Mouse (Mus musculus) retina, postnatal 7 days (tissue): ENCODE measurements around the gene Adam8.

ENCODE experiments used
- DNase-seq: peaks from one replicate; pipeline ENCODE4 v3.0.0-alpha.2; 2012; ENCODE audit warnings: low read depth, low spot score

Gene Adam8

DNA sequence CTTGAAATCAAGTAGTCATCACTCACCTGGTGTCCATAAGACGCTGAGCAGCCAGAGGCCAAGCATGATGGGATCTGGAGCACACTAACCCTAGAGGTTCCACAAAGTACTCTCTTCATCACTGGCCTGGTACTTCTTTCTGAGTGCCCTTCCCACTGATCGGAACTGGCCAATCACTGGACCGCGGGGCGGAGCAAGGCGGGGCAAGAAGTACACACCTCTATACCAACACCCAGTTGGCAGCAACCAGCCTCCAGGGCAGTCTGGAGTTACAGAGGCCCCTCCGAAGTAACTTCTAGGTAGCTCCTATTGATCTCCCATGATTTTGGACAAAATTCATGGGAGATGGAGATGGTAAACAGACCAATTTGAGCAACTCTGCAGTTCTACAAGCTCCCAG is at the start of gene Adam8:
Adam8 (minus strand) TSS at position 157 of the 400 bp plus-strand sequence.
- DNase-seq, result no peak

DNA sequence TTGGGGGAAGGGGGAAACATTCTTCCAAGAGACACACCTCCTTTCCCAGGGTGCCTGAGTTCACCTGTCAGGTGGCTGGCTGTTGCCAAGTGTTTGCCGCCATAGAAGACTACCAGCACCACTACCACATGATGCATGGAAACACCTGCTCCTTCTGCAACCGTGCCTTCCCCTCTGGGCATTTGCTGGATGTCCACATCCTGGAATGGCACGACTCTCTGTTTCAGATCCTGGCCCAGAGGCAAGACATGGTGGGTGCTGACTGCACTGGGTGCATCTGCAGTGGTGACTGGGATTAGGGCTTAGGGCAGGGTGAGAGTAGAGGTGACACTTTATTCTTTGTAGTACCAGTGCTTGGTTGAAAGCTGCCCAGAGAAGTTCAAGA is 44.8 kb upstream of the Adam8 start:
- no peak for DNase-seq

DNA sequence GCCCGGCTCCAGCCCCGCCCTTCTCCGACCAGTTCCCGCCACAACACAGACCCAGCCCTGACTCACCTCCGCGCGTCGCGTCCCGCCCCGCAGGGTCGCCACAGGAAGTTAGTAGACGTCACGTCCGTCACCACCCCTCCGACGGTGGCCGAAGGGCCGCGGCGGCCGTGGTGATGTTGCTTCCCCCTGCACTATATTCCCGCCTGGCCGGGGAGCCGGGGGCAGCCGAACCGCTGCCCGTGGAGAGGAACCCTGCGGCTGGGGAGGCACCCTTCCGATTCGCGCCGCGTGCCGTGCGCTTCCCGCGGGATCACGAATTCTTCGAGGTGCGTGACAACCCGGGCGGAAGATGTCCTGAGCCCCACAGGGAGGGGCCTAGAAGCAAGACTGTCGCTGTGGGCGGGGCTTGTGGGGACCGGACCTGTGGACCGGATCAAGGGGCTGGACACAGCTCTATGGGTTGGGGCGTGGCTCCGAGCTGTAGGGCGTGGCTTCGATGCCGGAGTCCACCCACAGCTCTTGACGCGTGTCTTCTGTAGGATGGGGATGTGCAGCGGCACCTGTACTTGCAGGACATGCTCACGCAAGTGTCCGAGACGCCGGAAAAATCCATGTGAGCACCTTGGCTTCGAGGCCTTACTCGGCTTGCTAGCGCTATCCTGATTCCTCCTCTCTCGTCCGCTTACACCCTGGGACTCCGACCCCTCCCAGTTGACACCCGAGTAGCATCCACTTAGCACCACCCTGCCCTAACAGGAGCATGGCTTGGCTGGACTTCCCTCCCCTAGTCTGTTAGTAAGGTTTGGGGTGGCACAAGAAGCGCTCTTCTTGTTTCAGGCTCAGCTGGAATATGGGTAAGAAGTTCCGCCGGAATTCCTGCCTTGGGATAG is 44.2 kb upstream of the Adam8 start, which contains the start of the genes Zfp511 and Tubgcp2:
Zfp511 (plus strand) TSS at position 111 of the 890 bp plus-strand sequence.
Tubgcp2 (minus strand) TSS at position 389 of the 890 bp plus-strand sequence.
- peak; percentile 91 for DNase-seq

DNA sequence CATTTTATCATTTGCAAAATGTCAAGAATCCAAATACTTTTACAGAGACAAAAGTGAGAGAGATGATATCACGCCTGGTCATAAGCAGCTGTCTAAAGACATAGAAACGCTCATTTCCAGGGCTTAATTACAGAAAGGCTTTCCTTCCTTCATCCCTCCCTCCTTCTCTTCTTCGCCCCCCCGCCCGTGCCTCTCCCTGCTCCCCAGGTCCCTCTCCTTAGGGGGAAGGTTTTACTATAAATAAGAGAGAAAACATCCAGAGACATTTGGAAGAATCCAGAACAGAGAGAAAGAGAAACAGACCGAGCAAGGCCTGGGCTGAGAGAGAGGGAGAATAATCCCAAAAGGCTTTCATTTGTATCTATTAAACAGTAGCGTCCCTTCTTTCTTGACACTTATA is 43.1 kb upstream of the Adam8 start:
- DNase-seq, result no peak

DNA sequence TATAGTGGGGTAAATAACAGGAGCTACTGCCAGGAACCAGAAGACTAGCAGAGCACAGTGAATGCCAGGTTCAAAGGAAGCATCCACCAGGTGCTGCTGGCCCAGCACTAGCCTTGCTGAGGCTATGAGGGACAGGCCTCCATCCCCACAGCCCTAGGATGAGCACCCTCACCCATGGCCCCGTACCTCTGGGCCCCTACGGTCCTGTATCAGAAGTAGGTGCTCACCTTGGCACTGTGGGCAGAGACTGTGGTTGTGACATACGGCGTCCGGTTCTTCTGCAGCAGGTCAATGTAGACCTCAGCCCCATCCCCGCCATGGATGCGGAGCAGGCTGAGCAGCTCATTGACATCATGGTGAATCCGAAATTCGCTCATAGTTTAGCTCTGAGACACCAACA is 41.0 kb upstream of the Adam8 start:
- no peak for DNase-seq

DNA sequence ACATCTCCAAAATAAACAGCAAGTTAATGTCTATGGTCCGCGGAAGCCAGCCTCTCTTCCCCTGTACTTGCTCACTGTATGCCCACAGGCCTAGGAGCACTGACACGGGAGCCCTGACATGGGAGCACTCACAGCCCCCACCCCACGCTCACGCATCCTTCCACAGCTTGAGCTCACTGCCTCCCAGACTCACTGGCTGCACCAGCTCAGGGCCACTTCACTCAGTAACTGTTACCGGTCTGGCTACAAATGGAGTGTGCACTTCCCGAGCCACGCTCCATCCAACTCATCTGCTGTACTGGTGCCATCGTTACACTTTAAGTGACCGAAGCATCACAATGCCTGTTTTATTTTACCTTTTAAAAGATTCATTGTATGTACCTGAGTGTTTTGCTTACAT is 40.0 kb upstream of the Adam8 start:
- DNase-seq, result no peak

DNA sequence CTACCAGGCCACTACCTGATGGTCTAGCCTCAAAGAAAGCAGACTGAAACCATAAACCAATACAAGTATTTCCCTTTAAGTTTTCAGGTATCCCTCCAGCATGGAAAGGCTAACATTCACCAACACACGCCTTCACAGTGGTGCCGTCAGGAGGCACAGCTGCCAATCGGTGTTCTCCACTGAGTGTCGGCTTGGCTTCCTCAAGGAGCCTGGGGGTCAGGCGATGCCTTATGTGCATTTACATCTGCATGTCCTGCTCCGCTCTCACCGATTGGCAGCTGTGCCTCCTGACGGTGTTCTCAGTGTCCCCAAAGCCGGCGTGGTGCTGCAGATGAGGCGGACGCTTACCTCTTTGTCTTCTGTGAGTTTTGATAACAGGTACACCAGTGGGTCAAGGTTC is 39.4 kb upstream of the Adam8 start:
- DNase-seq, result no peak

DNA sequence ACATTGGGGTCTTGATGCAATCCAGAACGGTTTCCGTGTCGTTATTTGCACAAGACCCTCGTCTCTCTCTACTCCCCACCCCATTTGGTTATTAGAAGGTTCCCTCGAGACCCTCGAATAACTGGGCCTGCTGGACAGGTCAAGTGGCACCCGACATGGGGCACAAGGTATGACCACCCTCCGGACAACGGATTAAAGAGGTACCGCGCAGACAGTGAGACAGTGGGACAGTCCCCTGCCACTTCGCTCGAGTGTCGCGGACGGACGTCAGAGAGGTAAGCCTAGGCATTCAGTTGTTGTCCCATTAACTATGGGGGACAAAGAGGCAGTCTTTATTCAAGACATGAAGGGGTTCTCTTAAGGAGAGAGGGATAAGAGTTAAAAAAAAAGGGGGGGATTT is 19.0 kb upstream of the Adam8 start:
- no peak for DNase-seq

DNA sequence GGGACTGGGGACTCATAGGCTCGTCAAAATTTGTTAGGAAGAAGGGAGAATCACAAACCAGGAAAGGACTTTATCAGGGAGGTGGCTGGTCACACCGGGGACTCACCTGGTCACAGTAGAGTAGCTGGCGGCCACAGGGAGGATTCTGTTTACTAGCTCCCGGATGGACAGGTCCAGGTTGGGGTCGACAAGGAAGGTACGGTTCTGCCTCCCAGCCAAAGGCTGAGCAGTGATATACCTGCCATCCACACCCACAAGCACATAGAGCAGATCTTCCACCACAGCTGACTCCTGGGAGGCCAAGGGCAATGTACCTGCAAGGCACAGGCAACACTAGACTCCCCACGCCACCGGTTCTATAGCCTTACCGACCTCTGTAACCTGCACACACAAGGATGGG is 15.4 kb upstream of the Adam8 start:
- no peak for DNase-seq

DNA sequence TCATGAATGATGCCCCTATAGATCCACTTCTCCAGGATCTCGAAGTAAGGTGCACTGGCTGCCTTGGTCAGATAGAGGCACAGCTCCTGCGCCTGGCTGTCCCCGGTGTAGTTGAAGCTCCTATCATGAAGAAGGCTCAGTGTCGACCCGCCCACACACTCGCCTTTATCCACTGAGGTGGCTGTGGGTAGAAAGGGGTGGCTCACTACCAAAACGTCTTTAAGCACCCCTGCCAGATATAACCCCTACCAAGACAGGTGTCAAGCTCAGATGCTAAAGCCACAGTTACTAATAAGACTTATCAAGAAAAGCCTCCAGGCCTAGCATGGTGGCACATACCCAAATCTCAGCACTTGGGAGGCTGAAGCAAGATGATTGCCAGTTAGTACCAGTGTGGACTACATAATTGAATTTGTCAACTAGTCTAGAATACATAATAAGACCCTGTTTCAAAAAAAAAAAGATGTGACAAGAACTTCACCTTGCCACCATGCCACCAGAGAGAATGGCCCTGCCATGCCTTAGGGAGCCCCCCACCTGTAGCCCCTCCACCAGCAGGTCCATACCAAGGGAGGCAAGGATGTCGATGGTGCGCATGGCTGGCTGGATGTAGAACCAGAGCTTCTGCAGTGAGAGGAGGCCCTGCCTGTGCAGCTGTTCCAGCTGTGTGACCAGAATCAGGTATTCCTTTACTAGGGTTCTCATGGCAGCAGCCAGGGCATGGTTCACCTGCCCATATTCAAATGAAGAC is 14.7 kb upstream of the Adam8 start:
- DNase-seq, result no peak

DNA sequence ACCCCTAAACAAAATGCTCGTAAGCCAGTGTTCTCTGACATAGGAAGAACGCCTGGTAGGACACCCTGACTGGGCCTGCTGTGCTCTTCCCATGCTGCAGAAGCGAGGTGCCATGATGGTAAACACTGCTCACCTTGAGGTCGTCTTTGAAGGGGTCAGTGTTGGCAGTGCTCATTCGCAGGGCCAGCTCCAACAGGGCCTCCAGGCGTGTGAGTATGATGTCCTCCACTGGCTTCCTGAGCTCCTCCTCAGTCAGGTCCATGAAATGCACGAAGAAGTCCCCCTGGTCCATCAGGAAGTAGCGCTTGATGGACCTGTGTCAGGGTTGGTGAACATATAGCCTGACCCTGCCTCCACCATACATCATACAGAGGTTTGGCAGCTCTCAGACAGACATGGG is 12.3 kb upstream of the Adam8 start:
- DNase-seq, result no peak

DNA sequence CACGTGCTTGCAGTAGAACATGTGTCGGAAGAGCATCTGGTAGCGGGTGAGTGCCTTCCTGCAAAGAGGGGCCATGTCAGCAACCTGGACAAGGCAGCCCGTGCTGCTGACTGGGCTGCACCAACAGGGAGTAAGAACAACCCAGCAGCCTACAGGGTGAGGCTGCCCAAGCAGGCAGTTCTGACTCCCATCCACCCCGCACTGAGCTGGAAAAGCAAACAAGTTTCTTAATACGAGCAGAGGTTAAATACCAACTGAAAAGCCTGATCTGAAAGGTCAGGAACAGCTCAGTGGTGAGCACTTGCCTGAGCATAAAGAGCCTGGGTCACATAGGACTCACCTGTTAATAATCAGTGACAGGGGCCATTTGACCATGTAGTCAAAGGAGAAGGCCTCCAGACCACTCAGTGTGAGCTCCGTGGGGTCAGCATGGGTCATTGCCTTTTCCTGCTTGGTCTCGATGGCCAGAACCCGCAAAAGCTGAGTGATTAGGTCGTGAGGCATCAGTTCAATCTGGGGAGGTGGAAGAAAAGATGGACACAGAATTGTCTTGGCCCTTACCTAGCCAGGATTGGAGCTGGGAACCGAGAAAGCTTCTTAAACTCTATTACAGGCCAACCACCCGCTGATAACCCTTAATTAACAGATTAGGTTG is 8.9 kb upstream of the Adam8 start:
- DNase-seq, result no peak

DNA sequence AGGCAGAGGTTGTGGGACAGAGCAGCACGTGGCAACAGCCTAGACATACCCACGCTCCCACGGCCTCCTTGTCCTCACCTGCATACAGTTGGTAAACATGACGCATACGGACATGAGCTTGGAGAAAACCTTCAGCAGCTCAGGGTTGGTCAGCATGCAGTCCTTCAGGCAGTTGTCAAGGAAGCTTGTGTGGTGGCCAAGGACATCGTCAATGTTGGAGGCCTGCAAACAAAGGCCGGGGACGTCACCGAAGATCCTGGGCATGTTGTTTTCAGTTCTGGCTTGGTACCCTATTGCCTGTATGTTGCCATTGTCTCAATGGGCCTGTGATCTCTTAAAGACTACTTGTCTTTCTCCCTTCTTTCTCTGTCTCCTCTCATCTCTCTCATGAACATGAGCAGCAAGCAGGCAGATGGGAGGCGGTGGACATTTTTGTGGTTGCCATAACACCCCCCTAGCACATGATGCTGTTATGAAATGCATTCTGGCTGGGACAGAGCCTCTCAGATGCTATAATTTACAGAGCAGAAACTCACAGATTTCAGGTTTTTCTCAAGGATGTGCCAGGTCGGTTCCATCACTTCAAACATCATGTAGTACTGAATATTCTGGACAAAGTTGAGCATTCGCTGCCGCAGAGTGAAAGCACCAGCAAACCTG is 6.5 kb upstream of the Adam8 start:
- no peak for DNase-seq

DNA sequence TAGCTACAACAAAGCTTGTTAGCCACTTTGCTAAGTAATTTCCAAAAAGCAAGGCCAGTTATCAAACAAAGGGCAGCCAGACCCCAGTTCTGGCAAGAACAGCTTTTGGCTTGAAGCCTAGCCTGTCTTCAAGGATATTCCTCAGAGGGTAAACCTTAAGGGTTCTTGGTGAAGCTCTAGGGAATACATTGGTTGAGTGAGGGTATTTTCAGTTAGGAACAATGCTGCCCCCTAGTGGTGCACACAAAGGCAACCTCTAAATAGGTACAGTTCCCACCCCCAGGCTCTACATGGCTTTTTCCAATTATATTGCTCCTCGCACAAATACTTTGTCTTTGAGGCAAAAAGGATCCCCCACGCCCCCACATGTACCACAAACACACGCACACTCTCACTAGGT is 2.3 kb upstream of the Adam8 start:
- DNase-seq, result peak; percentile 43

DNA sequence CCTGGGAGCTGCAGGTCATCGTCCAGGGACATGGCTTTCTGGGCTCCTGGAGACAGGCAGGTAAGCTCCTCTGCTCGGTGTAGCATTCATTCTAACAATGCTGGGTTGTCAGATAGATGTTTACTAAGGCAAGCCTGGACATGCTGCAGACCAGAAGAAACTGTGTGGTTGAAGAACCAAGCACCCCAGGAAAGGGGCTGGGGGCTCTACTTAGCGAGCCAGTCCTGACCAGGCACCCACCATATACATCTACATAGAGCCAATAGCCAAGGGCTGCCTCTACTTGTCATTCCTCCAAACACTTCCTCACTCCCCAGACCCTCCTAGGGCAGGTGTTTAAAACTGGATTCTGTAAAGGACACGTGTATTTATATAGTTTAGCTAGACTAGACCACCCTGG is 1.8 kb upstream of the Adam8 start:
- DNase-seq, result no peak

DNA sequence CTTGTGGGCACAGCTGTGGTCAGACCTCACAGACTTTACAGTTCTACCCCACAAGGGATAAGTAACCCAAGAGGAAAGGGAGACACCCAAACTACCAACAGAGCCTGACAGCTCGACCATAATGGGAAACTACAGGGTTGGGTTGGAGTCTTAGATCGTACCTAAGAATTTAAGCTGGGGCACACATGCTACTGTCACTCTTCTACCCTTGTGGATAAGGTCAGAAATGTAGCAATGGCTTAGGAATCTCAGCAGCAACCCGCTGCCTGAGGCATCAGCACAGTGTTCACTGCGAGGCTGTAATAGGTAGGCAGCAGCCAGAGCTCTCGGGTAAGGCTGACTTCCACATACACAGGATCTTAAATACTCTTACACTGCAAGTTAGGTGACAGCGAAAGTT is 1.2 kb upstream of the Adam8 start:
- no peak for DNase-seq

DNA sequence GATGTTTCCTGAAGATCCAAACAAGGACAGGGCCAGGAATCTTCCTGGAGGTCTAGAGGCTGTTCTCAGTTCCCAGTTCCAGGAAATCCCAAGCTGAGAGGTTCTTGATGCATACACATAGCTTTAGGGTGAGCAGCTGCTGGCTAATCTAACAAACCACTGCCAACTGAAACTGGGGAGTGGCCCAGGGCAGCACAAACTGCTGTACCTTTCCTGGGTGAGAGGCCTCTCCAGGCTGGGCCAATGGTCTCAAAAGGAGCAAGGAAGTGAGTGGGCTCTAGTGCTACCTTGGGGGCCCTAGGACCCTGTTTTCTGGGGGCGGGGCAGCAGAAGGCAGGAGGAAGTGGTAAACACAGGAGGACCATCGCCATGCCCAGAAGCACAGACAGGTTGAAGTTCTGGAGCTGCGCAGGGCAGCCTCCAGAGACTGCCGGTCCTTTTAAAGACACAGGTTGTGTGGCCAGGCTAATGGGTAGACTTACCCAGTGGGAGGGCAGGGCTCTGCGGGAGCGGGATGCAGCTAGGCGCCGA is 1.4 kb downstream of the Adam8 start:
- DNase-seq, result no peak

DNA sequence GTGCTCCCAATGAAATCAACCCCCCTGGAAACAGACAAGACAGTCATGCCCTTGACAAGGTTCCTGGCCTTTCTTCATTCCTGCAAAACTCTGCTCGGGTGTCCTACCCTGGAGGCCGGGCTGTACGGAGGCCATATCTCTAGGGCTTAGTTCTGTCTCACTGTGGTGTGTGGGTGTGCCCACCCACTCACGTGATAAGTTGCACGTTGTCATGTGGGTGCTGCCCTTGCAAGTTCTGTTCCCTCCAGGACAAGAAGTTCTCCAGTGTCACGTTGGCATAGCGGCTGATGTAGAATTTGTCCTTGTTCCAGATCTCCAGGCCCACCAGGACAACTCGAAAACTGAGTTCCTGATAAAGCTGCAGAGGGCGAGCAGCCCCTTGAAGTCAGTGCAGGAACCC is 4.1 kb downstream of the Adam8 start:
- DNase-seq, result no peak

DNA sequence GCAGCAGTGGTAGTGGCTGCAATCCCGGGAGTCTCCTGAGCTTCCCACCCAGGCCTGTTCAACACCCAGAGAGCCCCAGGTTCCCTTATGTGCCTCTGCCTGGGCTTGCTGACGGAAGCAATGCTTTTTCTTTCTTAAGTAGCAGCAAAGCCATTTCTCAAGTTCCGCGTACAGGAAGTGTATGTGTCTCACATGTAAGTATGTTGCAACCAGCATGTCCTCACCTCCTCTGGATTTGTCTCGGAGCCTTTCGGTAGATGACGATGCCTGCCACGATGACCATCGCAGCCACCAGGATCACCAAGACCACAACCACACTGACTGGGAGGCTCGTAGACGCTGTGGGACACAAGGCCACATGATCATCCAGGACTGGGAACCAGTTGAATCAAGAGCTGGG is 7.9 kb downstream of the Adam8 start:
- DNase-seq, result no peak

DNA sequence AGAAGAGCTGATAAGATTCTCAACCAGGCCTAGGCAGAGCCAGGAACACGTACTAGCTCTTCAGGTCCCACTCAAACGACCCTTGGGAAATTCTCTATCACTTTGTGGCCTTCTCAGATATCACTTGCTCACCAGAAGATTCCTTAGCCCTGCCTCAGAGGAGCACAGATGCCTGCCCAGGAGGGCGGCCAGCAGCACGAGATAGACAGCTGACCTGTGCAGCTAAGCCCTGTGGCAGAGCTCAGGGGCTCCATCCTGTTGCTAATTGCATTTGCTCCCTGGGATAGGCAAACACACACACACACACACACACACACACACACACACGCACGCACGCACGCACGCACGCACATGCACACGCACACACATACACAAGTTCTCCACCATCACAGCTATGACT is 10.3 kb downstream of the Adam8 start:
- no peak for DNase-seq

DNA sequence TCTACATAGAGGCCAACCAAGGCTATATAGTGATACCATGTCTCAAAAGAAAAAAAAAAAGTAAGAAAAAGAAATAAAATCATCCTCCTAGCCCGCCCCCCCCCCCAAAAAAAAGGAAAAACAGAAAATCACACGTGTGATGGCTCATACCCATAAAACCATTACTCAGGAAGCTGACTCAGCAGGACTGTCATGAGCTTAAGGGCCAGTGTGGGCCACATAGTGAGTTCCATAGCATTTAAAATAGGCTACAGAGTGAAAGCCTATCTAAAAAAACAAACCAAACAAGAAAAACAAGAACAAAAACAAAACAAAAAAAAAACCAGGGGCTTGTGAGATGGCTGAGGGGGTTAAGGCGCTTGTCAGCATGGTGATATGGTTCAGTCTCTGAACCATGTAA is 11.6 kb downstream of the Adam8 start:
- DNase-seq, result no peak
